Mouse (Mus musculus) thymus, postnatal 0 days (tissue): ENCODE measurements around the gene Tmem234. TPM values are rescaled to one million over a fixed set of nuclear protein-coding genes. Genes with fewer than 3 reads are reported as not detected.

ENCODE experiments used
- DNase-seq: peaks from one replicate; pipeline ENCODE4 v3.0.0-alpha.2; 2015; ENCODE audit warnings: low spot score
- polyA plus RNA-seq: library from polyadenylated mRNA; unstranded; fragments of >200 nt; fragmentation: Nextera tagmentation; extraction: Ambion mirVana; gene quantifications from 2 replicates; pipeline ENCODE4 v1.2.1, GENCODE M21; 2015

Gene Tmem234
- polyA plus RNA-seq, 1 experiment from 2014 or later, result 230 TPM

- DNase-seq, result no peak
Measured at GRCm38 (mm10) chr4:129578466-129578865, 22.0 kb upstream of the Tmem234 start, which contains the start of gene Fam167b. Gene Fam167b, minus strand, starts transcription at chr4:129578549.

GRCm38 (mm10) chr4:129580347-129580746 lies 20.1 kb upstream of the Tmem234 start:
- DNase-seq, result peak; percentile 64

GRCm38 (mm10) chr4:129582251-129582650 lies 18.2 kb upstream of the Tmem234 start:
- DNase-seq, result peak; percentile 22

GRCm38 (mm10) chr4:129584370-129584769 lies 16.1 kb upstream of the Tmem234 start:
- no peak for DNase-seq

GRCm38 (mm10) chr4:129584884-129585608 lies 15.4 kb upstream of the Tmem234 start:
- DNase-seq, result peak; percentile 91

GRCm38 (mm10) chr4:129585773-129586172 lies 14.7 kb upstream of the Tmem234 start:
- no peak for DNase-seq

- no peak for DNase-seq
Measured at GRCm38 (mm10) chr4:129586943-129587342, 13.5 kb upstream of the Tmem234 start.

GRCm38 (mm10) chr4:129588865-129589264 lies 11.6 kb upstream of the Tmem234 start:
- DNase-seq, result no peak

- DNase-seq, result peak; percentile 87
Measured at GRCm38 (mm10) chr4:129608426-129609025, 8.1 kb downstream of the Tmem234 start.

GRCm38 (mm10) chr4:129609139-129609631 lies 8.7 kb downstream of the Tmem234 start:
- DNase-seq, result peak; percentile 53

- DNase-seq, result peak; percentile 85
Measured at GRCm38 (mm10) chr4:129610026-129610425, 9.6 kb downstream of the Tmem234 start.

GRCm38 (mm10) chr4:129610472-129610871 lies 10.0 kb downstream of the Tmem234 start:
- no peak for DNase-seq

- no peak for DNase-seq
Measured at GRCm38 (mm10) chr4:129614093-129614492, 13.6 kb downstream of the Tmem234 start, which contains the start of gene Dcdc2b. Gene Dcdc2b, minus strand, starts transcription at chr4:129614257.

GRCm38 (mm10) chr4:129615801-129616290 lies 15.4 kb downstream of the Tmem234 start:
- no peak for DNase-seq

GRCm38 (mm10) chr4:129616631-129617030 lies 16.2 kb downstream of the Tmem234 start:
- DNase-seq, result no peak

GRCm38 (mm10) chr4:129617121-129617641 lies 16.7 kb downstream of the Tmem234 start:
- DNase-seq, result no peak

GRCm38 (mm10) chr4:129618031-129618430 lies 17.6 kb downstream of the Tmem234 start:
- DNase-seq, result no peak

- peak; percentile 96 for DNase-seq
Measured at GRCm38 (mm10) chr4:129618786-129619691, 18.6 kb downstream of the Tmem234 start, which contains the start of gene Iqcc. Gene Iqcc, minus strand, starts transcription at chr4:129619099.

GRCm38 (mm10) chr4:129620419-129621282 lies 20.2 kb downstream of the Tmem234 start:
- DNase-seq, result no peak

GRCm38 (mm10) chr4:129621283-129621841 lies 20.9 kb downstream of the Tmem234 start:
- no peak for DNase-seq
